9 mouse cellular contexts compared by ENCODE assay signal in the genomic region with DNA sequence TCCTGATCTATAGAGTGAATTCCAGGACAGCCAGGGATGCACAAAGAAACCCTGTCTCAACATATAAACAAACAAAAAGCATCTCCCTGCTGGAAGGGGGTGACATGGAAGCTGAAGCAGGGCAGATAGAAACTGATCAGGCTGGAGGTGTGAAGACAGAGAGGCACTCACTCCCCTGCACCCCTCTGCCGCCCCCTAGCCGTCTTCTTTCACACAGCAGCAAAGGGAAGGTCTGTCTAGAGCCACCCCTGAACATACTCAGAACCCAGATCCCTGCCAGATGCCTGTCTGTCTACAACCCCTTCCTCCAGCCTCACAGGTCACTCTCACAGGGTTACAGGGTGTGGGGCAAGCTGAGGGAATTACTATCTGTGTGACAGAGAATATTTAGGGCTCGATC. TPM values are rescaled to one million over a fixed set of nuclear protein-coding genes. Genes with fewer than 3 reads are reported as not detected.
DNase-seq lines count a peak whose midpoint lies in the region; ATAC-seq and TF ChIP-seq lines count a peak whose summit lies in the region.
"Had no signal": no experiment of that assay in that cellular context is flagged by ENCODE, and none has a peak within 500 bp of the region (broad histone marks: within the 10 kb centered on the region; RNA-seq: fewer than 3 reads in every experiment).

No protein-coding gene starts in this region.

- no peaks in the 10 kb centered on the region; the same call in 1 of the 2 replicates for H3K36me3 ChIP-seq in lung, embryonic 14.5 days (ENCODE audit: insufficient read depth)
- no peaks in the 10 kb centered on the region for H3K36me3 ChIP-seq in thymus, adult 2 months (ENCODE audit: control insufficient read depth, insufficient read depth, low read length)

- WGBS in lung, embryonic 14.5 days = 12% methylated on average over 3 of the region's 3 CpGs
- WGBS in thymus, adult 2 months = 32% methylated on average over 3 of the region's 3 CpGs

- H3K27me3 ChIP-seq in lung, embryonic 14.5 days (ENCODE audit: insufficient read depth, low read length) = no peaks in the 10 kb centered on the region
- H3K27me3 ChIP-seq in thymus, adult 2 months (ENCODE audit: control insufficient read depth, insufficient read depth, low read length) = no peaks in the 10 kb centered on the region
- H3K27me3 ChIP-seq: embryonic facial prominence, embryonic 12.5 days had no signal

- no peaks in the 10 kb centered on the region for H3K4me1 ChIP-seq in lung, embryonic 14.5 days (ENCODE audit: insufficient read depth)
- peaks cover 5% of the 10 kb centered on the region; the same call in 1 of the 2 replicates for H3K4me1 ChIP-seq in thymus, adult 2 months (replicated peaks; ENCODE audit: control insufficient read depth, insufficient read depth, low read length)
- H3K4me1 ChIP-seq: embryonic facial prominence, embryonic 12.5 days had no signal

- intact Hi-C loops in heart, postnatal 10 days (cut with DNase I) = loop anchor here (5.0 kb wide), 2 partner anchors 37 to 152 kb away; no protein-coding TSS in a partner anchor

- ATAC-seq in lung, embryonic 14.5 days (ENCODE audit: insufficient read depth) = no peak

- H3K9ac ChIP-seq in lung, embryonic 14.5 days = no peak overlapping the region
- H3K9ac ChIP-seq: embryonic facial prominence, embryonic 12.5 days had no signal

- H3K4me3 ChIP-seq in lung, embryonic 14.5 days (ENCODE audit: low read depth, low read length) = no peak overlapping the region
- H3K4me3 ChIP-seq in thymus, adult 2 months (ENCODE audit: control insufficient read depth, insufficient read depth, low read length) = no peak overlapping the region
- H3K4me3 ChIP-seq: embryonic facial prominence, embryonic 12.5 days had no signal

- no peaks in the 10 kb centered on the region for H3K9me3 ChIP-seq in lung, embryonic 14.5 days (ENCODE audit: low read depth, low read length)
- H3K9me3 ChIP-seq: embryonic facial prominence, embryonic 12.5 days had no signal

- peak; percentile 67 for TF ChIP-seq CTCF in lung, embryonic 14.5 days (IDR thresholded peaks at IDR 0.05; ENCODE audit: low read depth)
- TF ChIP-seq CTCF in thymus, adult 2 months (IDR thresholded peaks at IDR 0.05; ENCODE audit: borderline replicate concordance, control insufficient read depth, extremely low read depth, insufficient read depth, low read length, poor library complexity) = peak; percentile 58; the same call in 1 of the 2 replicates

- no peak for TF ChIP-seq POLR2A in thymus, adult 2 months (IDR thresholded peaks at IDR 0.05; ENCODE audit: control insufficient read depth, extremely low read depth, insufficient read depth, low read length, poor library complexity)

- no peak overlapping the region for H3K27ac ChIP-seq in lung, embryonic 14.5 days (ENCODE audit: low read depth)
- H3K27ac ChIP-seq in thymus, adult 2 months (ENCODE audit: control insufficient read depth, insufficient read depth, low read length) = no peak overlapping the region
- H3K27ac ChIP-seq: embryonic facial prominence, embryonic 12.5 days had no signal

- no peak overlapping the region for H3K4me2 ChIP-seq in lung, embryonic 14.5 days
- H3K4me2 ChIP-seq: embryonic facial prominence, embryonic 12.5 days had no signal

- peak; percentile 53 to 71 for DNase-seq in heart, postnatal 10 days
- no peak for DNase-seq in heart, adult 11 months
- peak; percentile 37 for DNase-seq in urinary bladder, postnatal 25 days (ENCODE audit: low spot score)
- no peak for DNase-seq in urinary bladder, postnatal 4 days (ENCODE audit: low spot score in 2 of 2)
- DNase-seq in cerebellum, postnatal 36 days = peak; percentile 25 to 38
- no peak for DNase-seq in lung, embryonic 14.5 days
- peak; percentile 72 for DNase-seq in thymus, adult 2 months
- no peak for DNase-seq in frontal cortex, postnatal 25 days (ENCODE audit: low spot score in 2 of 2)

RNA-seq across cellular contexts. Expression of a gene that starts 16.8 kb away (rescaled TPM):
- 1 to 10 TPM; 6.5 TPM for total RNA-seq in heart, postnatal 10 days (2021)
- 13.8 and 15.9 TPM in 2 replicates for polyA plus RNA-seq in lung, embryonic 14.5 days (2014; fragmentation: Nextera tagmentation; extraction: Ambion mirVana)
- polyA plus RNA-seq in thymus, adult 2 months (2012; rRNA removed) = 10.2 and 11.1 TPM in 2 replicates

RNA-seq across cellular contexts. Expression of a gene that starts 23.4 kb away (rescaled TPM):
- 10 to 100 TPM; 15.7 to 16.0 TPM for total RNA-seq in heart, postnatal 10 days (2021)
- 22.2 and 27.9 TPM in 2 replicates for polyA plus RNA-seq in lung, embryonic 14.5 days (2014; fragmentation: Nextera tagmentation; extraction: Ambion mirVana)
- polyA plus RNA-seq in thymus, adult 2 months (2012; rRNA removed) = 6.7 and 9.1 TPM in 2 replicates

Comparison
In these comparisons a context has a peak if more than half of its experiments do, and no peak if none do; other contexts are left out.
1. DNase-seq: peak in heart, postnatal 10 days (2 of 2), urinary bladder, postnatal 25 days (single experiment), cerebellum, postnatal 36 days (2 of 2) and thymus, adult 2 months (single experiment); none in heart, adult 11 months (single experiment), urinary bladder, postnatal 4 days (0 of 2), lung, embryonic 14.5 days (single experiment) and frontal cortex, postnatal 25 days (0 of 2).